Mouse (Mus musculus): Measurements from ENCODE around the gene Tmem94.

The Tmem94 gene

GRCm38 (mm10) chr11:115808696-115809310 lies 43.6 kb downstream of the Tmem94 start:
- DNase-seq (ENCODE audit: low spot score in 2 of 2) = no peak

GRCm38 (mm10) chr11:115809311-115809781 lies 44.1 kb downstream of the Tmem94 start:
- DNase-seq (ENCODE audit: low spot score in 2 of 2) = peak in 1 of 2 experiments; percentile 25

- DNase-seq (ENCODE audit: low spot score in 2 of 2) = peak in 1 of 2 experiments; percentile 60
Observed at GRCm38 (mm10) chr11:115810377-115810776, 45.1 kb downstream of the Tmem94 start.

- no peak for DNase-seq (ENCODE audit: low spot score in 2 of 2)
Observed at GRCm38 (mm10) chr11:115811381-115812093, 46.3 kb downstream of the Tmem94 start.

- peak in 1 of 2 experiments; percentile 52 for DNase-seq (ENCODE audit: low spot score in 2 of 2)
Observed at GRCm38 (mm10) chr11:115812095-115812494, 46.9 kb downstream of the Tmem94 start.

- DNase-seq (ENCODE audit: low spot score in 2 of 2) = no peak
Observed at GRCm38 (mm10) chr11:115812533-115813420, 47.5 kb downstream of the Tmem94 start.

- peak; percentile 91 to 96 for DNase-seq (ENCODE audit: low spot score in 2 of 2)
Observed at GRCm38 (mm10) chr11:115813507-115814296, 48.5 kb downstream of the Tmem94 start, which contains the start of gene Caskin2. Caskin2 (minus strand) TSS chr11:115813639.

- peak; percentile 85 to 86 for DNase-seq (ENCODE audit: low spot score in 2 of 2)
Observed at GRCm38 (mm10) chr11:115814605-115815450, 49.6 kb downstream of the Tmem94 start, which contains the start of gene Tsen54. Tsen54 (plus strand) TSS chr11:115814724.

- DNase-seq (ENCODE audit: low spot score in 2 of 2) = no peak
Observed at GRCm38 (mm10) chr11:115817331-115817730, 52.1 kb downstream of the Tmem94 start.

- DNase-seq (ENCODE audit: low spot score in 2 of 2) = no peak
Observed at GRCm38 (mm10) chr11:115819915-115820623, 54.8 kb downstream of the Tmem94 start.

GRCm38 (mm10) chr11:115821001-115821400 lies 55.8 kb downstream of the Tmem94 start:
- no peak for DNase-seq (ENCODE audit: low spot score in 2 of 2)

GRCm38 (mm10) chr11:115823774-115824740 lies 58.8 kb downstream of the Tmem94 start, which contains the start of gene Llgl2:
Llgl2 (plus strand) TSS chr11:115824049.
- DNase-seq (ENCODE audit: low spot score in 2 of 2) = peak; percentile 83 to 89

GRCm38 (mm10) chr11:115824813-115825212 lies 59.6 kb downstream of the Tmem94 start:
- DNase-seq (ENCODE audit: low spot score in 2 of 2) = no peak

- DNase-seq (ENCODE audit: low spot score in 2 of 2) = no peak
Observed at GRCm38 (mm10) chr11:115826487-115826886, 61.3 kb downstream of the Tmem94 start.

- DNase-seq (ENCODE audit: low spot score in 2 of 2) = no peak
Observed at GRCm38 (mm10) chr11:115827624-115828023, 62.4 kb downstream of the Tmem94 start.

GRCm38 (mm10) chr11:115829036-115829435 lies 63.8 kb downstream of the Tmem94 start:
- DNase-seq (ENCODE audit: low spot score in 2 of 2) = no peak

GRCm38 (mm10) chr11:115830550-115831325 lies 65.5 kb downstream of the Tmem94 start:
- DNase-seq (ENCODE audit: low spot score in 2 of 2) = no peak
